Mouse (Mus musculus): ENCODE results near the gene Gnb2.

The Gnb2 gene

DNA sequence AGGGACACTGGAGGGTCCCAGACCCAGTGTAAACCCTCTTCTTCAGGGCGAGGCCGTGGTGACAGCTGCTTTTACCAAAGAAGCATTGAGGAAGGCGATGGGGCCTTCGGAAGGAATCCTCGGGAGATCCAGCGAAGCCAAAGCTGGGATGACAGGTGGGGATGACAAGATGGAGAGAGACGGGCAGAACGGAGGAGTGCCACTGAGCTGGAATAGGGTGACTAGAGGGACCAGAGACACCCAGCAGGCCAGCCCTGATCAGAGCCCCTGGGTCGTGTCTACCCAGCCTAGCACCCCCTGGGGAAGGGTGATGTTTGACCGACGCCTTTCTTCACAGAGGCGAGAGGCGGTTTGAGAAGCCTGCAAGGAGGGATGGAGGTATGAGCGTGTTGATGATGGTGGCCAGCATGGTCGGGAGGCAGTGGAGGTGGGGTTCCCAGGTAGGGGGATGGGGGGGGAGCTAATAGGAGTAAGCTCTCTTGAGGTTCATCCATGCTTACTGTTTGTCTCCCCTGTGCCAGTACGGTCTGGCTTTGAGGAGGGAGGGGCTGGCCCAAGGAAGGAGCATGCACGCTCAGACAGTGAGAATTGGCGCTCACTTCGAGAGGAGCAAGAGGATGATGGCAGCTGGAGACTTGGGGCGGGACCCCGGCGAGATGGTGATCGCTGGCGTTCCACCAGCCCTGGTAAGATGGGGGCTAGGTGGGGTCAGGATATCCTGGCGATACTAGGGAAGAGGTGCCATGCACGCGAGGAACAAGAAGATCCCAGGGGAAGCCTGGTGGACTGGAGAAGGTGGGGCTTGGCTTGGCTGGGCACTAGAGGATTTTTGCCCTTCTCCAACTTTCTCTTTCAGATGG is 13.4 kb downstream of the Gnb2 start:
- no peak for DNase-seq (ENCODE audit: low spot score in 2 of 2)

DNA sequence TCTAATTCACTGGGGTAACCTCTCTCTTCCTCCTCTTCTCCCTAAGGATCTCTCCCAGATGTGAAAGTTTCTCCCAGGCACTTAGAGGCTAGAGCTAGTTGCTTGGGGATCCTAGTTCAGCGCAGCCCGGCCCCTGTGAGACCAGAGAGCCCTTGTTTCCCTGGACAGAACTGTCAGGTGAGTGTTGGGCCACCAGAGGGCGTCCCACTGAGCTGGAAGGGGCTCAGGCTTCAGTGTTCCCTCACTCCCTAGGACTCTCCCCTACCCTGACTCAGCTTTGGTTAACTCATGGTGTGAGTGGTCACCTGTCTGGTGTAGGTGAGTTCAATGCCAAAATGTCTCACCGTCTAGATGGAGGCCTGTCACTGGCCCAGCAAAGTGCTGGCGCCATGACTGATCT is 14.9 kb downstream of the Gnb2 start, which contains the start of gene Gigyf1:
Gene Gigyf1, plus strand, starts transcription at position 113 of the 400 bp plus-strand sequence.
- no peak for DNase-seq (ENCODE audit: low spot score in 2 of 2)

DNA sequence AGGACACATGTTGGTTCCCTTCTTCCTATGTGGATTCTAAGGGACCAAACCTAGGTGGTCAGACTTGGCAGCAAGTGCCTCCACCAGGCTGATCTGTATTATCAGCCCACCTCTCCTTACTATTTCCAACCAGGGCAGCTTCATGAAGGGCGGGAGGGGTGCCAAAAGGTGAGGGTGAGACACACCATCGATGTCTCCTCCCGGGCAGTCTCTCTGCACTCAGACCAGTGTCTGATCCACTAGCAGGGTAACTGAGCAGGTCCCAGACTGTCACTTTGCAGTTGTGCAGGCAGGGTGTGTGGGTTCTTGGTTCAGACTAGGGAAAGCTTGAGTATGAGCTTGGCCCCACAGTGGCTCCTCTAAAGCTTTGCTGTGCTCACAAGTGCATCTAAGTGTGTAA is 18.5 kb downstream of the Gnb2 start:
- DNase-seq (ENCODE audit: low spot score in 2 of 2), result no peak

DNA sequence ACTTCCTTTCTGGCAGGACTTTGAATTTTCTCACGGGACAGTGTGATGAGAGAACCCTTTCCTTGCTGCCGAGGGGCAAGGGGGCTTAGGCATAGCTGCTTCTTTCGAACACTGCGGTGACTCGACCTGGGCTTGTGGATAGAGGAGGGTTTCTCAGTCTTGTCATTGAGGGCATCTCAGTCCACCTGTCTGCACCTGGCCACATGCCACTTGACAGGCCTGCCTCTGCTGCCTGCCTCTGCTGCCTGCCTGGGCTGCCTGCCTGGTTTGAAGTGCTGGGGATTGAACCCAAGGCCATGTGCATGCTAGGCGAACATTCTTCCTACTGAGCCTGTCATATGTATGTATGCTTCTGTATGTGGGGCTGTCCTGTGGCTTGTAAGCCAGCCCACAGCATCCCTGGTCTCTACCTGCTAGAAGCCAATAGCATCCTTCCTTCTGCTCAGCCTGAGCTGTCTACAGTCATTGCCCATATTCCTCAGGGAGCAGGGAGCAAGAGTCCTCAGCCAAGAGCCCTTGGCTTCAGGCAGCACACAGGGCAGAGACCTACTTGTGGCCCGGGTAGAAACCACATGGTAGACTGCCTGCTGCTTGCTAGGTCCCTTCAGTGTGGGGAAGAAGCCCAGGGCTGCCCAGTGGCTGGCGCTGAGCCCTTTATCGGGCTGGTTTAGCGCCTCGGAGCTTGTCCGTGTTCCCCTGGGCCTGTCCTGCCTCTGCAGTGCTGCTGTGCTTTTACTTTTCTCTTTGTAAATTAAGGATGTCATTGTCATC is 19.2 kb downstream of the Gnb2 start:
- DNase-seq (ENCODE audit: low spot score in 2 of 2), result no peak

DNA sequence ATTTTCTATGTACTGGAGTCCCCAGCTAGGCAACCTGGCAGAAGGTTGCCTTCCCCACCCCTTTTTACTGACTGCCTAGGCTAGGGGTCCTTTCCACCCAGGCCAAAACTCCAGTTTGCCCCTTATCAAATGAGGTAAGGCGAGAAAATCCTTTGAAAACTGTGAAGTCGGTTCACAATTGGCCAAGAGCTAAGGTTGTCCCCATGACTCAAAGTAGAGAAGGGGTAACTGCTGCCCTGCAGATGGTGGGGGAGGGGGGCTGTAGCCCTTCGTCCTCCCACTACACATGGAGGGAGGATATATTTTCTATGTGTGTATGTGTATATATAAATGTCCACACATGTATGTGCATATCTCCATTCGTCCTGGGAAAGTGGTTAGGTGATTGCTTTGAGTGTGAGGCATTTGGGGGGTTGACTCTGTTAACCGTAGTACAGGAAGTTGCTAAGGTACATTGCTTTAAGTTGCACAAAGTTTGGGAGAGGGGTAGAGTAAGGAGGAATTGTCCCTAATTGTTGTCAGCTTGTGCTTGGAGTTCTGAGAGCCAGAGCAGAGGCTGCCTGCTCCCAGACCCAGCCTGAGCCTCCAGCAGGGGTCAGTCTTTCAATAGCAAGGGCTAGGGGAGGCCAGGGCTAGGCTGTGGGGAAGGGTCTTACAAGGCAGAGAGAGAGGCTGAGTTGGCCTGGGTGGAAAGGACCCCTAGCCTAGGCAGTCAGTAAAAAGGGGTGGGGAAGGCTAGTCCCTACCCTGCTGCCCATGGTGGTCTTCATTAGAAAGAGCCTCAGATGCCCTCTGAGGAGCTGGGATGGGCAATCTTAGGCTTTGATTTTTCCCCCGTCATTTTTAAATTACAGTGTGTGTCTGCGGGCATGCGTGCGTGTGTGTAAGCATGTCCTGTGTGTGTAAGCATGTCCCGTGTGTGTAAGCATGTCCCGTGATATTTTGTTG is 20.2 kb downstream of the Gnb2 start:
- DNase-seq (ENCODE audit: low spot score in 2 of 2), result no peak

DNA sequence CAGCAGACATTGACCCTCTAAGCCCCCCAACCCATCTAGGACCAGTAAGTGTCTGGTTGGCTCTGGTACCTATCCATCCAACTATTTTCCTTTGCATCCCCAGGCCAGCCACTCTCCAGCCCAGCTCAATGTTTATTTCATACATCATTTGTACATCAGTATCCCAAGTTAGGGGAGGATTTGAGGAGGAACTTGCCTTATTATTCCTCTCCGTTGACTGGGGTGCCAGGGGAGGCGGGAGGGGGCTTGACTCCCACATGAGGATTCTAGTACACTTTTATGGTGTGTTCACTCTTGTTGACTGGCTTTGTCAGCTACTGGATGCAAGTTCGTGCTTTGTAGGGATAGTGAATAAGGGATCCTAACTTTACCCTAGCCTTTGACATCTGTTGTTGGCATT is 21.6 kb downstream of the Gnb2 start:
- no peak for DNase-seq (ENCODE audit: low spot score in 2 of 2)

DNA sequence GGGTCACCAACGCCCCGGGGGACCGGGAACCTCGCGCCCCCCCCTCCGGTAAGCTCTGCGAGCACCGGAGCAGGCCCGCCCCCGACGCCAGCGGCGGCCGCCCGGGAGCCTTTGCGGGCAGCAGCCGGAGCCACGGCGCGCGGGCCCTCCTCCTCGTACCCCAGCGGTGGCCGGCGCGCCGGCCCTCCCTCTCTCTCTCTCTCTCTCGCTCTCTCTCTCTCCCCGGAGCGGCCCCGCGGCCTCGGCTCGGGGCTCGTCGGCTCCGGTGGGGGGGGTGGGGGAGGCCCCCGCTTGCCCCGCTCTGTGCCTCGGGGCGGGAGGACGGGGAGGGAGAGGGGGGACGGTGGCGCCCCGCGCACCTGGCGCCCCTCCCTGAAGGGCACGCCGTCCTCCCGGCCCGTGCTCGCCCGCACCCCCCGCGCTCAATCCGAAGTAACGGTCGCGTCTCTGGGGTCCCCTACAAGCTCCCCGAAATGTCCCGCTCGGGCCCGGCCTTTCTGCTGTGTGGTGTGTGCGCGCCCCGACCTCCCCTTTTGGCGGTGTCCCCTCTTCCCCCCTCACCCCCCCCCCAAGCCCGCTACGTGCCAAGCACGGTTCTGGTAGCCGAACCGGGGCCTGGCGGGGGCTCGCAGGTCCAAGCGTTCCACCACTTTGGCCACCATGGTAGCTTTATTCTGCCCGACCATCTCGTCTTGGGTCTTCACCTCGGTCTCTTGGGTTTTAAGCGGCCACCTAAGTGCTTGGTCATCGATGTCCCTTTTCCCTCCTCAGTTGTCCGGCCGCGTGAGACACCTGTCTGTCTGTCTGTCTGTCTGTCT is 22.5 kb downstream of the Gnb2 start:
- DNase-seq (ENCODE audit: low spot score in 2 of 2), result no peak

DNA sequence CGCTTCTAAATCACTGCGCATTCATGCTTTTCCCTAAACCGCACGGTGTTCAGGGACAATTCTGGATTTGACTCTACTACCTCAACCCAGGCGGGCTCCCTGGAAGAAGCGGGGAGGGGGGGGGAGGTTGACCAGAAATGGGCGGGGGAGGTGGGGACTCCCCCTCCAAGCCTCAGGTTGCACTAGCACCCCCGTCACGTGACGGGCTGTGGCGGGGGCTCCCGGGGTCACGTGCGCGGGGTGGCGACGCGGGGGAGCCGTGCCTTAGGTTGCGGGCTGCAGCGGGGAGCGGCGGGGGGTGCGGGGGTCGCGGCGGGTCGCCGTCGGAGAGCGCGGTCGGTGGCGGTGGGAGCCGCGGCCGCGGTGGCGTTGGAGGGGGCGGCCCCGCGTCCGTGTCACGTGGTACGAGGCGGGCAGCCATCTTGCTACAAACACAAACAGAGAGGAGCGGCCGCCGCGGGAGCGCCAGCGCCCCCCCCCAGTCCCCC is 23.3 kb downstream of the Gnb2 start:
- DNase-seq (ENCODE audit: low spot score in 2 of 2), result peak; percentile 66 to 80

DNA sequence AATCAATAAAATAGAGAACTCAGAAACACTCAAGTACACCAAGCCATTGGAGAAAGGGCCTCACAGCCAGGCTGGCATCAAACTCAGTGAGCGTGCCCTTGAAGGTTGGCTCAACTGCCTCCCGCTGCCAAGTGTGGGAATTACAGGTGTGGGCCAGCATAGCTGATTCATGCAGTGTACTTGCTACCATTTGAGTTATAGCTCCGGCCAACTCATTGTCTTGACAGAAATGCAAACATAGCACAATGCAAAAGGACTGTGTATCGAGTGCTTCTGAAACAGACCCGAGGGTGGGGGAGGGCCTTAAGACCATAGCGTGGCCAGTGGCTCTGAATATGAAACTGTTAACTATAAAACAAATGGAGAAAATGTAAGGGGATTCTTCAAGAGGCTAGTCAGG is 29.3 kb downstream of the Gnb2 start:
- no peak for DNase-seq (ENCODE audit: low spot score in 2 of 2)

DNA sequence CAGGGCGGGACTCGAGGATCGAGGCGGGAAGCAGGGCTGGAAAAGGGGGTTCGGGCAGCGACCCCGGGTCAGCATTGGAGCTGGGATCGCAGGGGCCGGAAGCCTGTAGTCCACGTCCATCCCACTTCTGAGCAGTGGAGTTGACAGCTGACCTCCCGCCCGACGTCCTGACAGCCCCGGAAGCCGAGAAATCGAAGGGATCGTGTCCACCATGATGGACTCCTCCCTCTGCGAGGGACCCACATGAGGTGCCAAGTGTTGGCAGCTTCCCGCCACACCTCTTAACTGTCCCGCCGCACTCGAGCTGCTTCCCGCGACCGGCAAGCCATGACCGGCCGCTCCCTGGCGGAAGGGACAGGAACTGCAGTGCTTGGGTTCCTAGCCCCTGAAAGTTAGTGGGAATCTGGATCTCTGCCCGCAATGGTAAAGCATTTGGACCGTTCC is 30.6 kb downstream of the Gnb2 start:
- peak; percentile 76 to 89 for DNase-seq (ENCODE audit: low spot score in 2 of 2)

DNA sequence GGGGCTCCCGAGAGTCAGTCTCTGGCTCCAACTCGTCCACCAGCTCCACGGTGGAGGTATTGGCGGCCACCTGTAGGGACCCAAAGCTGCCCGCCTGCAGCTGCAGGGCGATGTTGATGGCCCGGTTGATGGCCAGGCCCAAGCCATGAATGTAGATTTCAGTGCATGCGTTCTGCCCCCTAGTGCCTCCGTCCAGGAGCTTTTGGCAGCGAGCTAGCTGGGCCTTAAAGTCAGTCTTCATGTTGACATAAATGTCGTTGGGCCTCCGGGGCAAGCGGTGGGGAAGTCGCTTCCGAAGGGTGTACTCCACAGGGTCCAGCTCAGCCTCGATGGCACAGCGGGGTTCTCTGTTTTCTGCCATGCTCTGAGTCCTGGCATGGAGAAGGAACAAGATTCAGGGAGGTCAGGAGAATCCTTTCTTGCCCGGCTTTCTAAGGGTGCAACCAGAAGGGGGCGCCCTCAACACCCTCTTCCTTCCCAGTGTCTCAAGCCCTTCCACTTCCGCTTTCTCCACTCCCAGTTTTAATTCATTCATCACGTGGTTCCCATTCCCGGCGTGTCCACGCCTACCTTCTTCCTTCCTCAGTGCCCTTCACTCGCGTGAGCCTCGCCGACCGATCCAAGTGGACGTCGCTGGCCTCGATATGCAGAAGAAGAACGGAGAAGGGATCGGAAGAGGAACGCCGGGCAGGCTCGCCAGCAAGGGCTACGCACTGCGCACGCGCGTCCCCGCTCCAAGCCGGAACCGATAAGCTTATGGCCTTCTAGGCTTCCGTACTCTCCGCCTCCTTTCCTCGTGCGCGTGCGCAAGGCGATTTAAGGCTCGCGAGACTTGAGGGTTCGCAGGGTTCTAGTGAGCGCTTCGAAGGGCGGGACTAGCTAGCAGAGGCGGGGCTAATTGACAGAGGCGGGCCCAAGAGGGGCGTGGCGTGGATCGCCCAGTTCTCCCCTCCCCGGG is 31.3 kb downstream of the Gnb2 start, which contains the start of gene Pop7:
Gene Pop7, minus strand, starts transcription at position 810 of the 958 bp plus-strand sequence.
- DNase-seq (ENCODE audit: low spot score in 2 of 2), result peak; percentile 98 to 99

DNA sequence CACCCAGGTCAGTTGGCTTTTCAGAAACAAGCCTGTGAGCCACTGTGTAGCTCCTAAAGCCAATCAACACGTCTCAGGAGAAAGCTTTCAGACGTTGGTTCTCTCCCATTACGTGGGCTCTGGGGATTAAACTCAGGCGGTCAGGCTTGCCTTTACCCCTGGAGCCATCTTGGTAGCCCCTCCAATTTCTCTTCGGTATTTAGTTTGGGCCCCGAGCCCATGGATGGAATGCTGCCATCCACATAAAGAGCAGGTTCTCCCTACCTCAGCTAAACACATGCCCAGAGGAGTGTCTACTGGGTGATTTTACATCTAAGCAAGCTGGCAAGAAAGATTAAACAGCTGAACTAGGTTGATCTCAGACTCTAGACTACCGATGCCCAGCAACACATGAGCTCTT is 33.1 kb downstream of the Gnb2 start:
- DNase-seq (ENCODE audit: low spot score in 2 of 2), result no peak

DNA sequence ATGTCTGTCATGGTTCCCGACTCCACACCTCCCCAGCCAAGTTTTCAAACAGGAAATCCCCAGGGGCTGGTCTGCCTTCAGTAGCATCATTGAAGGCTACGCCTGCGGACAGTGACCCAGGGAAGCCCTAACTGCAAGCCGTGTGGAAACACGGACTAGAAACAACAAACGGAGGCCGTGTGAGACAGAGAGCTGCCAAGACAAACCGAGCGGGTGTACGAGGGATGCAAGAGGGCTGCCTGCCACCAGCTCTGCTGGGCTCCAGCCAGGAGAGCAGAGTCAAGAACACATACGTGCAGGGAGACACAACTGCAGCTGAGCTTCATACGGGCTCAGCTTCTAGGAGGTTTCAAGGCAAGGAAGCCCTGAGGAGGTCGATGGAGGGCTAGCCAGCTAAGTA is 39.5 kb downstream of the Gnb2 start:
- no peak for DNase-seq (ENCODE audit: low spot score in 2 of 2)

DNA sequence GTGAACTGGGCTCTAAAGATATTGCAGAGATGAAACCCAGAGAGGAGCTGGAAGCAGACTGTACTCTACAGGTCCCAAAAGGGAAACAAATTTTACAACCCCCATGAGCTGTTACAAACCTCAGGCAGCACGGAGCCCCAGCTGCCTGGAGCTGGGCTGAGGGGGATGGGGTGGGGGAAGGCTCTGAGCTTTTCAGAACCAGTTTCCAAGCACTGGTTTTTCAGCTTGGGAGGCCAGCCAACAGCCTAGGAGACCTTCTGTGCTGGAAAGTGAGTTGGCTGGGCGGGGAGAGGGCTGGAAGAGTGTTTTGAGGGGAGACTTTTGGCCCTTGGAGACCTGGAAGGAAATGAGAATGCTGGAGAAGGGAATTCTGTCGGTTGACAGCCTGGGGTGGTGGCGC is 41.8 kb downstream of the Gnb2 start:
- DNase-seq (ENCODE audit: low spot score in 2 of 2), result peak in 1 of 2 experiments; percentile 36

DNA sequence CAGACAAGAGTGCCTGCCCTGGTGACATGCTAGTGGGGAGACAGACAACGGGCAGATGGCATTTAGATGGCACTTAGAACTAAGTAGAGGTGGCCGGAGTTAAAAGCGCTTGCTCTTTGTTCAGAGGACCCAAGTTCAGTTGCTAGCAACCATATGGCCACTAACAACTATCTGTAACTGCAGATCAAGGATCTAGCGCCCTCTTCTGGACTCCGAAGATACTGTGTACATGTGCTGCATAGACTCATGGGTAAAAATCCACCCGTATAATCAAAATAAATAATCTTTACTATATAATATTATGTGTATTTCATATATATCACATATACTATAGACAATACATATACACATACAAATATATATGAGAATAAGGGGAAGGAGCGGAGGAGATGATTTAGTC is 45.7 kb downstream of the Gnb2 start:
- DNase-seq (ENCODE audit: low spot score in 2 of 2), result no peak

DNA sequence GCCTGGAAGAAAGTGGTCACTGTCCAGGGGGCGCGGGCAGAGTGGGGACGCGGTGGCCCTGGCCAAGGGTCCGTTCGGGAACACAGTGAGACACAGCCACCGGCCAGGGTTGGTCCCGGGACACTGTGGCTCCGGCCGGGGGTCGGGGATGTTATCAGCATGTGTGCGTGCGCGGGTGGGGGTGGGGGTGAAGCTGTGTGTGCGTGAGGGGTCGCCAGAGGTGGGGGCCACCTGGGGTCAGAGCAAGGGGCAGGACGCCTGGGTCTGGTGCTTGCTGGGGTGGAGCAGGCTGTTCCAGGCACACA is 47.5 kb downstream of the Gnb2 start:
- DNase-seq (ENCODE audit: low spot score in 2 of 2), result no peak

DNA sequence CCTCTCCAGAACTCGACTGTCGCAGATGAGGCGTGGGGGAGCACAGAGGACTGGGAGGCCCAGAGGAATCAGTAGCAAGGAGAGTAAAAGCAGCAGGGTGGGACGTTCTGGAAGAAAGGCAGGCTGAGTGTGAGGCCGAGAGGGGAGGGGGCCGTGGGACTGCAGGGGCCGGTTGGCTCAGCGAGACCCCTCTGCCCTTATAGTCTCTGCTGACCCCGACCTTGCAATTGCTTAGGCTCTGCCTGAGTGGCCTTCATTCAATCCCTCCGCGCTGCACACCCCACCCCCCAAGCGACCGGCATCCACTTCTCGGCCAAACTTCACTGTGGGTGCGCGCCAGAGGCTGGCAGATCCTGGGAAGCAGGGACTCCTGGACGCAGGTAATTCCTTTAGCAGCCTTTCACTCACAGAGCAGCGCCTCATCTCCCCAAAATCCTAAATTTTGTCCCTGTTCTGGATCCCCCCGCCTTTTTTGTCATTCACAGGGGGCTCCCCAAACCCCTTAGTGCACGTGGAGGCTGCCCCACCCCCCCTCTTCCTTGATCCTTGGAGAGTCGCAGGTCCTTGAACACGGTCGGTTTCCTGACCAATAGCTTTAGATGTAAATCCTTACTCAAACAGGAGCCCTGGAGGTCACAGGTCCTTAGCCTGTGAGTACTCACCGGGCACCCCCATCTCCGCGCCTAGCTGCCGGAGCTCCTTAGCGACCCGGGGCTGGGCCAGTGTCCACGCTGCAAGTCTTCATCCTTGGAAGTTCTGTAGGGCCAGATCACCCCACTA is 48.0 kb downstream of the Gnb2 start:
- no peak for DNase-seq (ENCODE audit: low spot score in 2 of 2)

DNA sequence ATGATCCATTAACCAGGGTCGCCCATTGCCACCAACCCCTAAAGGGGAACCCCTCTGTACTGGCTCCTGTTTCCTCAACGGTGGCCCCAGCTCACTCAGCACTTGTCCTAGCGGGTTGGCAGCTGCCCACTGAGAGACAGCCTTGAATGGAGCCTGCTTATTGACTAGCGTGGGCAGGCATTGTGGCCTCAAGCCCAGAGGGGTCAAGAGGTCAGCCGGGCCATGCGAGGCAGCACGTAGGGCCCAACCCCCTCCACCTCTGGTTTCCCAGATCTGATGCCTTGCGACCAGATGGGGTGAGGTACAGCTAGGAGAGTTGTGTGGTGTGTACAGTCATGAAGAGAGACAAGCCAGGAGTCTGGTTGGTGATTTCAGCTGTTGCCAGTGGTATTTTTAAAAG is 51.4 kb downstream of the Gnb2 start:
- no peak for DNase-seq (ENCODE audit: low spot score in 2 of 2)

DNA sequence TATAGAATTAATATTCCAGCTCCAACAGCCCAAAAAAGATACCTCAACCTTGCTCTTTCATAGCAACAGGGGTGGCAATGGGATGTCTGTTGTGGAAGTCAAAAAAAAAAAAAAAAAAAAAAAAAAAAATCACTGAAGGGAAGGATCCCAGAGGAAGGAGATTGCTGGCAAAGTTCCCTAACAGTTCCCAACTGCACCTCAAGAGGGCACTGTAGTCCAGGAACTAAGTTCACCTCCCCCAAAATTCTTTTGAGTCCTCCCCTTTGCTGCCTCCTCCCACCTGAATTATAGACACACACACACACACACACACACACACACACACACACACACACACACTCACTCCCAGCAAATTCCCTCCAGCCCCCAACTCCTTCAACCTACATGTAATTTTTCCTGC is 52.2 kb downstream of the Gnb2 start:
- DNase-seq (ENCODE audit: low spot score in 2 of 2), result peak; percentile 53 to 86
